Comparison of ENCODE assay signal across 15 mouse cellular contexts in the genomic region with DNA sequence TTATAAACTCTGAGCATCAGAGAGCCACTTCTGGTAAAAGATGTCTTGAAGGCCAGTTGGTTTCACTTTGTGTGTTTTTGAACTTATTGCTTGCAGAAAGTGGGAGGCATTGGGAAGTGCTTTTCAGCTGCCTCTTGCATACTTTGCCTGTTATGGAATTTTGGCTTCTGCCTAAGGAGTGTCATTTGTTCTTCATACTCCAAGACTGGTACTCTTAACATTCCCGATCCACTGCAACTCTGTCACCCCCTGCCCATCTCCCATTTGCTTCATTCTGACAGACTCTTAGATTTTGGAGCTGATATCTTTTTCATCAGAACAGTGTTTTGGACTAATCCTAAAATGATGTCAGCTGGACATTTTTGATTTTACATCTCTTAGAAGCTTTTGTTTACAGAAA. TPM values are rescaled to one million over a fixed set of nuclear protein-coding genes. Genes with fewer than 3 reads are reported as not detected.
"Had no signal": no experiment of that assay in that cellular context is flagged by ENCODE, and none has a peak within 500 bp of the region (broad histone marks: within the 10 kb centered on the region; RNA-seq: fewer than 3 reads in every experiment).

No protein-coding gene starts in this region.

- H3K36me3 ChIP-seq: limb, embryonic 13.5 days; midbrain, embryonic 13.5 days; neural tube, embryonic 12.5 days had no signal

- H3K4me2 ChIP-seq: limb, embryonic 13.5 days; midbrain, embryonic 13.5 days; neural tube, embryonic 12.5 days had no signal

- H3K9me3 ChIP-seq: limb, embryonic 13.5 days; midbrain, embryonic 13.5 days; neural tube, embryonic 12.5 days had no signal

- H3K27me3 ChIP-seq: limb, embryonic 13.5 days; midbrain, embryonic 13.5 days; neural tube, embryonic 12.5 days had no signal

- H3K4me1 ChIP-seq: limb, embryonic 13.5 days; midbrain, embryonic 13.5 days; neural tube, embryonic 12.5 days had no signal

- H3K27ac ChIP-seq: kidney, postnatal 0 days; layer of hippocampus, adult 2 months; limb, embryonic 13.5 days; liver, embryonic 14.5 days; midbrain, embryonic 13.5 days; neural tube, embryonic 12.5 days had no signal

- H3K9ac ChIP-seq: limb, embryonic 13.5 days; liver, embryonic 14.5 days; midbrain, embryonic 13.5 days; neural tube, embryonic 12.5 days had no signal

- H3K4me3 ChIP-seq: layer of hippocampus, adult 2 months; limb, embryonic 13.5 days; midbrain, embryonic 13.5 days; neural tube, embryonic 12.5 days had no signal

- ATAC-seq: intestine, postnatal 0 days; midbrain, embryonic 13.5 days had no signal

- DNase-seq: kidney, adult 9 months; kidney, postnatal 4 days; left cerebral cortex, postnatal 4 days; lung, adult 18-20 months; lung, postnatal 14 days; spleen, adult 18-20 months; thymus, postnatal 4 days had no signal

RNA-seq across cellular contexts. Expression of a gene that starts 51.7 kb away (rescaled TPM):
- total RNA-seq: megakaryocyte-erythroid progenitor cell, adult 5-6 weeks had no signal
